Mouse (Mus musculus): Measurements from ENCODE around the gene Rnf114. TPM values are rescaled to one million over a fixed set of nuclear protein-coding genes. Genes with fewer than 3 reads are reported as not detected.
A peak's percentile ranks its signal among the peaks of the same experiment; 100 is the strongest.

The Rnf114 gene
- polyA plus RNA-seq, 1 experiment from 2014 or later, result 79.0 TPM

- 72% methylated on average over 18 of the region's 18 CpGs for WGBS
- H3K4me1 ChIP-seq (ENCODE audit: control insufficient read depth, insufficient read depth, low read length), result peaks cover 23% of the 10 kb centered on the region
Observed at GRCm38 (mm10) chr2:167546447-167547195, 54.2 kb downstream of the Rnf114 start.

GRCm38 (mm10) chr2:167547444-167547843 is 55.0 kb downstream of the Rnf114 start:
- 90% methylated on average over 8 of the region's 8 CpGs for WGBS
- ATAC-seq (replicated peaks; ENCODE audit: extremely low read depth, insufficient read depth, low FRiP score), result no peak
- Histone ChIP-seq H3K9ac (ENCODE audit: low read length) (no peak overlapping the region), H3K4me1 (ENCODE audit: control insufficient read depth, insufficient read depth, low read length) (peaks cover 21% of the 10 kb centered on the region), H3K4me3 (ENCODE audit: low read length) (no peak overlapping the region), H3K27me3 (ENCODE audit: control insufficient read depth, insufficient read depth, low read length) (no peaks in the 10 kb centered on the region), H3K9me3 (replicated peaks; ENCODE audit: control insufficient read depth, low read length) (no peaks in the 10 kb centered on the region), H3K36me3 (ENCODE audit: control insufficient read depth, insufficient read depth) (no peaks in the 10 kb centered on the region), H3K4me2 (ENCODE audit: low read depth, low read length) (no peak overlapping the region), H3K27ac (ENCODE audit: low read length) (no peak overlapping the region)

More at GRCm38 (mm10) chr2:167546447-167547195, 54.2 kb downstream of the Rnf114 start:
- no peaks in the 10 kb centered on the region for H3K27me3 ChIP-seq (ENCODE audit: control insufficient read depth, insufficient read depth, low read length)
- peak overlapping the region; percentile 49 for H3K27ac ChIP-seq (ENCODE audit: low read length)
- no peak overlapping the region for H3K4me3 ChIP-seq (ENCODE audit: low read length)
- H3K9ac ChIP-seq (ENCODE audit: low read length), result no peak overlapping the region
- H3K9me3 ChIP-seq (replicated peaks; ENCODE audit: control insufficient read depth, low read length), result no peaks in the 10 kb centered on the region
- H3K36me3 ChIP-seq (ENCODE audit: control insufficient read depth, insufficient read depth), result no peaks in the 10 kb centered on the region
- ATAC-seq (replicated peaks; ENCODE audit: extremely low read depth, insufficient read depth, low FRiP score), result no peak
- no peak overlapping the region for H3K4me2 ChIP-seq (ENCODE audit: low read depth, low read length)

DNA sequence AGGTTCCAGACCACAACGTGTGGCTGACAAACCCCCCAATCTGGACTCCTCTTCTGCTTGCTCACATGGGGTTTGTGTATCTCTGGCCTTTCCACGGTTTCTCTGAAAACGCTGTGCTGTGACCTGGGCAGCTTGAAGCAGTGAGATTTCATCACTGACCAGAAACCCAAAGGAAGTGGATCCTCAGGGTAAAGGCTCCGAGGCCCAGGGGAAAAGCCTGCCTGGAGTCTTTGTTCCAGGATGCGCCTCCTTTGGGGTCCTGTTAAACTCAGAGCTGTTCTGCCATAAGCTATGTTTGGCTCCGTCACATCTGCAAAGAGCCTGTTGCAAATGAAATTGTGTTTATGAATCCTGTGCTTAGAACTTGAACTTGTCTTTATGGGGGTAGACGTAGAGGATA is 56.5 kb downstream of the Rnf114 start:
- no peak overlapping the region for H3K4me2 ChIP-seq (ENCODE audit: low read depth, low read length)
- no peak overlapping the region for H3K9ac ChIP-seq (ENCODE audit: low read length)
- H3K36me3 ChIP-seq (ENCODE audit: control insufficient read depth, insufficient read depth), result no peaks in the 10 kb centered on the region
- H3K27ac ChIP-seq (ENCODE audit: low read length), result no peak overlapping the region
- H3K27me3 ChIP-seq (ENCODE audit: control insufficient read depth, insufficient read depth, low read length), result no peaks in the 10 kb centered on the region
- H3K9me3 ChIP-seq (replicated peaks; ENCODE audit: control insufficient read depth, low read length), result no peaks in the 10 kb centered on the region
- whole genome bisulfite sequencing, result 68% methylated on average over 7 of the region's 7 CpGs
- ATAC-seq (replicated peaks; ENCODE audit: extremely low read depth, insufficient read depth, low FRiP score), result no peak
- peaks cover 22% of the 10 kb centered on the region for H3K4me1 ChIP-seq (ENCODE audit: control insufficient read depth, insufficient read depth, low read length)
- no peak overlapping the region for H3K4me3 ChIP-seq (ENCODE audit: low read length)

- Histone ChIP-seq H3K27ac (ENCODE audit: low read length) (no peak overlapping the region), H3K27me3 (ENCODE audit: control insufficient read depth, insufficient read depth, low read length) (no peaks in the 10 kb centered on the region), H3K36me3 (ENCODE audit: control insufficient read depth, insufficient read depth) (no peaks in the 10 kb centered on the region), H3K4me3 (ENCODE audit: low read length) (no peak overlapping the region), H3K4me2 (ENCODE audit: low read depth, low read length) (no peak overlapping the region), H3K9ac (ENCODE audit: low read length) (no peak overlapping the region), H3K4me1 (ENCODE audit: control insufficient read depth, insufficient read depth, low read length) (peaks cover 15% of the 10 kb centered on the region), H3K9me3 (replicated peaks; ENCODE audit: control insufficient read depth, low read length) (no peaks in the 10 kb centered on the region)
- ATAC-seq (replicated peaks; ENCODE audit: extremely low read depth, insufficient read depth, low FRiP score), result no peak
- 65% methylated on average over 8 of the region's 8 CpGs for WGBS
Observed at GRCm38 (mm10) chr2:167550341-167550854, 58.0 kb downstream of the Rnf114 start.

- H3K4me3 ChIP-seq (ENCODE audit: low read length), result no peak overlapping the region
- no peaks in the 10 kb centered on the region for H3K27me3 ChIP-seq (ENCODE audit: control insufficient read depth, insufficient read depth, low read length)
- H3K36me3 ChIP-seq (ENCODE audit: control insufficient read depth, insufficient read depth), result no peaks in the 10 kb centered on the region
- 82% methylated on average over 8 of the region's 8 CpGs for WGBS
- H3K4me2 ChIP-seq (ENCODE audit: low read depth, low read length), result no peak overlapping the region
- H3K9me3 ChIP-seq (replicated peaks; ENCODE audit: control insufficient read depth, low read length), result no peaks in the 10 kb centered on the region
- ATAC-seq (replicated peaks; ENCODE audit: extremely low read depth, insufficient read depth, low FRiP score), result no peak
- no peak overlapping the region for H3K27ac ChIP-seq (ENCODE audit: low read length)
- H3K4me1 ChIP-seq (ENCODE audit: control insufficient read depth, insufficient read depth, low read length), result peaks cover 15% of the 10 kb centered on the region
- peak overlapping the region; percentile 15; the same call in 1 of the 2 replicates for H3K9ac ChIP-seq (ENCODE audit: low read length)
Observed at GRCm38 (mm10) chr2:167551342-167551920, 59.0 kb downstream of the Rnf114 start.

DNA sequence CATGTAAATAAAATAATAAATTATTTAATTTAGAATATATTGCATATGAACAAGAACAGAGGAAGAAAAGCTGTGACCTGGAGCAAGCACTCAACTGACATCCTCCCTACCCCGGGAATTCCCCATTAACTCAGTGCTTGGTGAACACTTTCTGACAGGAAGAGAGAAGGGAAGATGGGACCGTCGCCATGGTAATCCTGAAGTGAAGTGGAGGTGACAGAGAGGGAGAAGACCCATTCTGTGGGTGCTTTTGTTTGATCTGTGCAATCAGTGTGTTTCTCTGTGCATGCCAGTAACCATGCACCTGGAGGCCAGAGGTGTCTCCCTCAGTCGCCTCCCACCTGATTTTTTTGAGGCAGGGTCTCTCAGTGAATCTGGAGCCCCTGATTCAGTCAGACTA is 59.8 kb downstream of the Rnf114 start:
- no peak for ATAC-seq (replicated peaks; ENCODE audit: extremely low read depth, insufficient read depth, low FRiP score)
- Histone ChIP-seq H3K4me3 (ENCODE audit: low read length) (no peak overlapping the region), H3K27ac (ENCODE audit: low read length) (peak overlapping the region; percentile 64), H3K4me1 (ENCODE audit: control insufficient read depth, insufficient read depth, low read length) (peaks cover 15% of the 10 kb centered on the region), H3K27me3 (ENCODE audit: control insufficient read depth, insufficient read depth, low read length) (no peaks in the 10 kb centered on the region), H3K9me3 (replicated peaks; ENCODE audit: control insufficient read depth, low read length) (peaks cover 2% of the 10 kb centered on the region), H3K36me3 (ENCODE audit: control insufficient read depth, insufficient read depth) (no peaks in the 10 kb centered on the region), H3K9ac (ENCODE audit: low read length) (peak overlapping the region; percentile 41; the same call in 1 of the 2 replicates), H3K4me2 (ENCODE audit: low read depth, low read length) (no peak overlapping the region)
- WGBS, result 67% methylated on average over 4 of the region's 4 CpGs

DNA sequence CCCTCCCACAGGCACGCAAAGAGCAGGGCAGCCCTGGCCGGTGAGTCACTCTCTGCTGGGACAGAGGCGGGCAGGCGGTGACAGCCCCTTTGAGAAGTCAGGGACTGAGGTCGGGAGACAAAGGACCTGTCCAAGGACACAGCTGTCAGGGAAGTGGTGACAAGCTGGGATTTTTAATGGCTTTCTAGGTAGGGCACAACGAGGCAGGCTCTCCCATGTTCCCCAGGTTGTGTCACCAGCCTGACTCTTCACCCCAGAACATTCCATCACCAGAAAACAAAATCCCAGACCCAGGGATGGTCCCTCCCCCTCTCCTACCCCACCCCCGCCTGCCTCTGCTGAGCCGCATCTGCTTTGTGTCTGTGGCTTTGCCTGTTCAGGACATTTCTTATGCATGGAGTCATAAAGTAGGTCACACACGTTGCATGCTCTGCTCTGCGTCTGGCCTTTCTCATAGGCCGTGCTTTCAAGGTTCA is 60.5 kb downstream of the Rnf114 start:
- no peaks in the 10 kb centered on the region for H3K27me3 ChIP-seq (ENCODE audit: control insufficient read depth, insufficient read depth, low read length)
- H3K27ac ChIP-seq (ENCODE audit: low read length), result peak overlapping the region; percentile 64
- H3K9me3 ChIP-seq (replicated peaks; ENCODE audit: control insufficient read depth, low read length), result peaks cover 2% of the 10 kb centered on the region
- H3K4me3 ChIP-seq (ENCODE audit: low read length), result no peak overlapping the region
- H3K36me3 ChIP-seq (ENCODE audit: control insufficient read depth, insufficient read depth), result no peaks in the 10 kb centered on the region
- H3K4me1 ChIP-seq (ENCODE audit: control insufficient read depth, insufficient read depth, low read length), result peaks cover 15% of the 10 kb centered on the region
- peak overlapping the region; percentile 10; the same call in 1 of the 2 replicates for H3K4me2 ChIP-seq (ENCODE audit: low read depth, low read length)
- ATAC-seq (replicated peaks; ENCODE audit: extremely low read depth, insufficient read depth, low FRiP score), result peak; percentile 87
- H3K9ac ChIP-seq (ENCODE audit: low read length), result peak overlapping the region; percentile 41
- 19% methylated on average over 11 of the region's 11 CpGs for WGBS

DNA sequence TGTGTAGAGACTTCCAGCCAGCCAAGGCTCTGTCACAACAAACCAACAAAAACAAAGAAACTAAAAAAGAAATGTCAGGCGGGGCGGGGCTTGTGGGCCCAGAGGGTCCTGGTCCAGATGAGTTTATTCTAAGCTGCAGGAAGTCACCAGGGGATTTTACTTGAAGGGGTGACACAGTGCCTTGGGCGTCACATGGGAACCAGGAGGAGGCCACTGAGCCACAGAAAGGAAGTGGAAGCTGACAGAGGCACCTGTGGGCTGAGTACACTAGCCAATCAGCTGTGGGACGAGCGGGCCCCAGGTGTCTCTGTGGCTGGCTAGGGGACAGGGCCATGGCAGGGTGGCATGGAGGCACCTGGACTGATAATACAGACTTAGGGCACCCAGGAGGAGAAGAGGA is 63.3 kb downstream of the Rnf114 start:
- Histone ChIP-seq H3K4me3 (ENCODE audit: low read length) (no peak overlapping the region), H3K36me3 (ENCODE audit: control insufficient read depth, insufficient read depth) (no peaks in the 10 kb centered on the region), H3K27ac (ENCODE audit: low read length) (no peak overlapping the region), H3K27me3 (ENCODE audit: control insufficient read depth, insufficient read depth, low read length) (peaks cover 5% of the 10 kb centered on the region), H3K4me2 (ENCODE audit: low read depth, low read length) (no peak overlapping the region), H3K9ac (ENCODE audit: low read length) (no peak overlapping the region), H3K4me1 (ENCODE audit: control insufficient read depth, insufficient read depth, low read length) (peaks cover 21% of the 10 kb centered on the region), H3K9me3 (replicated peaks; ENCODE audit: control insufficient read depth, low read length) (peaks cover 2% of the 10 kb centered on the region)
- 79% methylated on average over 5 of the region's 5 CpGs for WGBS
- no peak for ATAC-seq (replicated peaks; ENCODE audit: extremely low read depth, insufficient read depth, low FRiP score)

GRCm38 (mm10) chr2:167559413-167559812 is 67.0 kb downstream of the Rnf114 start:
- H3K4me2 ChIP-seq (ENCODE audit: low read depth, low read length), result peak overlapping the region; percentile 57
- ATAC-seq (replicated peaks; ENCODE audit: extremely low read depth, insufficient read depth, low FRiP score), result no peak
- whole genome bisulfite sequencing, result 16% methylated on average over 27 of the region's 27 CpGs
- H3K27me3 ChIP-seq (ENCODE audit: control insufficient read depth, insufficient read depth, low read length), result peaks cover 5% of the 10 kb centered on the region
- peak overlapping the region; percentile 31 for H3K4me3 ChIP-seq (ENCODE audit: low read length)
- peaks cover 22% of the 10 kb centered on the region for H3K4me1 ChIP-seq (ENCODE audit: control insufficient read depth, insufficient read depth, low read length)
- H3K9me3 ChIP-seq (replicated peaks; ENCODE audit: control insufficient read depth, low read length), result peaks cover 2% of the 10 kb centered on the region
- H3K36me3 ChIP-seq (ENCODE audit: control insufficient read depth, insufficient read depth), result no peaks in the 10 kb centered on the region
- no peak overlapping the region for H3K27ac ChIP-seq (ENCODE audit: low read length)
- H3K9ac ChIP-seq (ENCODE audit: low read length), result peak overlapping the region; percentile 68

Data from heart, embryonic 16.5 days (tissue).